Mouse (Mus musculus): ENCODE measurements around the gene Dhdh. TPM values are rescaled to one million over a fixed set of nuclear protein-coding genes. Genes with fewer than 3 reads are reported as not detected.
"Not testable (repeated sequence)": the region's sequence is repeated elsewhere in the genome, so short reads cannot be mapped to it uniquely, and the experiment has no call there.

The Dhdh gene
- polyA plus RNA-seq, 1 experiment from 2014 or later: 1.4 TPM

- DNase-seq (ENCODE audit: low spot score): no peak
- no peaks in the 10 kb centered on the region for H3K4me1 ChIP-seq (ENCODE audit: control insufficient read depth, insufficient read depth, low read length)
- H3K36me3 ChIP-seq (ENCODE audit: control insufficient read depth, insufficient read depth, low read length): no peaks in the 10 kb centered on the region
- no peaks in the 10 kb centered on the region for H3K27me3 ChIP-seq (replicated peaks; ENCODE audit: control insufficient read depth, insufficient read depth, low read length)
- no peak overlapping the region for H3K4me2 ChIP-seq (ENCODE audit: low read length)
- WGBS: 97% methylated on average over 1 of the region's 1 CpGs
- no peak overlapping the region for H3K27ac ChIP-seq (ENCODE audit: low read depth, low read length)
- H3K9me3 ChIP-seq (replicated peaks; ENCODE audit: control insufficient read depth, low read length): no peaks in the 10 kb centered on the region
- no peak for ATAC-seq
- H3K4me3 ChIP-seq (ENCODE audit: low read depth, low read length): no peak overlapping the region
- H3K9ac ChIP-seq (ENCODE audit: low read length): no peak overlapping the region
Observed at GRCm38 (mm10) chr7:45482166-45482565, 6.4 kb downstream of the Dhdh start.

GRCm38 (mm10) chr7:45481374-45481927 is 7.2 kb downstream of the Dhdh start, which contains the start of gene Tulp2:
Gene Tulp2 (plus strand): TSS chr7:45481877.
- ATAC-seq: peak; percentile 91
- 56% methylated on average over 15 of the region's 15 CpGs for whole genome bisulfite sequencing

GRCm38 (mm10) chr7:45480310-45480709 is 8.3 kb downstream of the Dhdh start:
- not testable (repeated sequence) for H3K27me3 ChIP-seq (replicated peaks; ENCODE audit: control insufficient read depth, insufficient read depth, low read length); DNase-seq (ENCODE audit: low spot score); H3K4me2 ChIP-seq (ENCODE audit: low read length); H3K4me3 ChIP-seq (ENCODE audit: low read depth, low read length); H3K9me3 ChIP-seq (replicated peaks; ENCODE audit: control insufficient read depth, low read length); H3K4me1 ChIP-seq (ENCODE audit: control insufficient read depth, insufficient read depth, low read length); H3K27ac ChIP-seq (ENCODE audit: low read depth, low read length); ATAC-seq; H3K9ac ChIP-seq (ENCODE audit: low read length); H3K36me3 ChIP-seq (ENCODE audit: control insufficient read depth, insufficient read depth, low read length)
- WGBS: 88% methylated on average over 3 of the region's 4 CpGs

More at GRCm38 (mm10) chr7:45481374-45481927, 7.2 kb downstream of the Dhdh start, which contains the start of gene Tulp2:
- H3K9me3 ChIP-seq (replicated peaks; ENCODE audit: control insufficient read depth, low read length): no peaks in the 10 kb centered on the region
- H3K4me2 ChIP-seq (ENCODE audit: low read length): no peak within 1 kb of the TSS
- H3K4me3 ChIP-seq (ENCODE audit: low read depth, low read length): no peak within 1 kb of the TSS
- H3K36me3 ChIP-seq (ENCODE audit: control insufficient read depth, insufficient read depth, low read length): no peaks in the 10 kb centered on the region
- no peak within 1 kb of the TSS for H3K27ac ChIP-seq (ENCODE audit: low read depth, low read length)
- H3K27me3 ChIP-seq (replicated peaks; ENCODE audit: control insufficient read depth, insufficient read depth, low read length): no peaks in the 10 kb centered on the region
- peak; percentile 87 for DNase-seq (ENCODE audit: low spot score)
- H3K4me1 ChIP-seq (ENCODE audit: control insufficient read depth, insufficient read depth, low read length): no peaks in the 10 kb centered on the region
- no peak within 1 kb of the TSS for H3K9ac ChIP-seq (ENCODE audit: low read length)

GRCm38 (mm10) chr7:45478774-45479173 is 9.8 kb downstream of the Dhdh start:
- no peak overlapping the region for H3K4me2 ChIP-seq (ENCODE audit: low read length)
- no peaks in the 10 kb centered on the region for H3K9me3 ChIP-seq (replicated peaks; ENCODE audit: control insufficient read depth, low read length)
- H3K27ac ChIP-seq (ENCODE audit: low read depth, low read length): no peak overlapping the region
- H3K9ac ChIP-seq (ENCODE audit: low read length): no peak overlapping the region
- no peaks in the 10 kb centered on the region for H3K36me3 ChIP-seq (ENCODE audit: control insufficient read depth, insufficient read depth, low read length)
- 96% methylated on average over 7 of the region's 7 CpGs for WGBS
- no peaks in the 10 kb centered on the region for H3K4me1 ChIP-seq (ENCODE audit: control insufficient read depth, insufficient read depth, low read length)
- ATAC-seq (no peak), DNase-seq (ENCODE audit: low spot score) (no peak)
- no peaks in the 10 kb centered on the region for H3K27me3 ChIP-seq (replicated peaks; ENCODE audit: control insufficient read depth, insufficient read depth, low read length)
- no peak overlapping the region for H3K4me3 ChIP-seq (ENCODE audit: low read depth, low read length)

GRCm38 (mm10) chr7:45477003-45477402 is 11.6 kb downstream of the Dhdh start:
- no peak overlapping the region for H3K9ac ChIP-seq (ENCODE audit: low read length)
- no peaks in the 10 kb centered on the region for H3K27me3 ChIP-seq (replicated peaks; ENCODE audit: control insufficient read depth, insufficient read depth, low read length)
- no peak overlapping the region for H3K4me2 ChIP-seq (ENCODE audit: low read length)
- no peak overlapping the region for H3K4me3 ChIP-seq (ENCODE audit: low read depth, low read length)
- no peaks in the 10 kb centered on the region for H3K4me1 ChIP-seq (ENCODE audit: control insufficient read depth, insufficient read depth, low read length)
- H3K36me3 ChIP-seq (ENCODE audit: control insufficient read depth, insufficient read depth, low read length): no peaks in the 10 kb centered on the region
- no peak overlapping the region for H3K27ac ChIP-seq (ENCODE audit: low read depth, low read length)
- ATAC-seq (0 out of 2 replicates have a peak, but pooled peaks have one; percentile 52), DNase-seq (ENCODE audit: low spot score) (peak; percentile 84)
- WGBS: 5% methylated on average over 3 of the region's 3 CpGs
- no peaks in the 10 kb centered on the region for H3K9me3 ChIP-seq (replicated peaks; ENCODE audit: control insufficient read depth, low read length)

- H3K4me1 ChIP-seq (ENCODE audit: control insufficient read depth, insufficient read depth, low read length): no peaks in the 10 kb centered on the region
- DNase-seq (ENCODE audit: low spot score) (no peak), ATAC-seq (no peak)
- H3K36me3 ChIP-seq (ENCODE audit: control insufficient read depth, insufficient read depth, low read length): no peaks in the 10 kb centered on the region
- WGBS: 54% methylated on average over 1 of the region's 1 CpGs
- no peak overlapping the region for H3K4me2 ChIP-seq (ENCODE audit: low read length)
- H3K27ac ChIP-seq (ENCODE audit: low read depth, low read length): no peak overlapping the region
- H3K27me3 ChIP-seq (replicated peaks; ENCODE audit: control insufficient read depth, insufficient read depth, low read length): no peaks in the 10 kb centered on the region
- H3K9me3 ChIP-seq (replicated peaks; ENCODE audit: control insufficient read depth, low read length): no peaks in the 10 kb centered on the region
- H3K9ac ChIP-seq (ENCODE audit: low read length): no peak overlapping the region
- H3K4me3 ChIP-seq (ENCODE audit: low read depth, low read length): no peak overlapping the region
Observed at GRCm38 (mm10) chr7:45476453-45476852, 12.2 kb downstream of the Dhdh start.

GRCm38 (mm10) chr7:45475291-45475969 is 13.2 kb downstream of the Dhdh start:
- Histone ChIP-seq H3K4me2 (ENCODE audit: low read length) (no peak overlapping the region), H3K4me3 (ENCODE audit: low read depth, low read length) (no peak overlapping the region), H3K36me3 (ENCODE audit: control insufficient read depth, insufficient read depth, low read length) (no peaks in the 10 kb centered on the region), H3K27me3 (replicated peaks; ENCODE audit: control insufficient read depth, insufficient read depth, low read length) (no peaks in the 10 kb centered on the region), H3K4me1 (ENCODE audit: control insufficient read depth, insufficient read depth, low read length) (no peaks in the 10 kb centered on the region), H3K27ac (ENCODE audit: low read depth, low read length) (no peak overlapping the region), H3K9ac (ENCODE audit: low read length) (peak overlapping the region; percentile 25; the same call in 1 of the 2 replicates), H3K9me3 (replicated peaks; ENCODE audit: control insufficient read depth, low read length) (no peaks in the 10 kb centered on the region)
- 71% methylated on average over 16 of the region's 16 CpGs for WGBS
- no peak for ATAC-seq
- peak; percentile 49 for DNase-seq (ENCODE audit: low spot score)

GRCm38 (mm10) chr7:45470869-45471268 is 17.7 kb downstream of the Dhdh start:
- Histone ChIP-seq H3K27me3 (replicated peaks; ENCODE audit: control insufficient read depth, insufficient read depth, low read length) (no peaks in the 10 kb centered on the region), H3K9me3 (replicated peaks; ENCODE audit: control insufficient read depth, low read length) (no peaks in the 10 kb centered on the region), H3K9ac (ENCODE audit: low read length) (no peak overlapping the region), H3K36me3 (ENCODE audit: control insufficient read depth, insufficient read depth, low read length) (no peaks in the 10 kb centered on the region), H3K4me2 (ENCODE audit: low read length) (no peak overlapping the region), H3K4me3 (ENCODE audit: low read depth, low read length) (no peak overlapping the region), H3K4me1 (ENCODE audit: control insufficient read depth, insufficient read depth, low read length) (peaks cover 3% of the 10 kb centered on the region; the same call in 1 of the 2 replicates), H3K27ac (ENCODE audit: low read depth, low read length) (no peak overlapping the region)
- WGBS: 5% methylated on average over 3 of the region's 3 CpGs
- DNase-seq (ENCODE audit: low spot score) (peak; percentile 88), ATAC-seq (no peak)

- Histone ChIP-seq H3K9me3 (replicated peaks; ENCODE audit: control insufficient read depth, low read length) (no peaks in the 10 kb centered on the region), H3K27ac (ENCODE audit: low read depth, low read length) (no peak overlapping the region), H3K4me2 (ENCODE audit: low read length) (peak overlapping the region; percentile 92), H3K4me3 (ENCODE audit: low read depth, low read length) (peak overlapping the region; percentile 86), H3K27me3 (replicated peaks; ENCODE audit: control insufficient read depth, insufficient read depth, low read length) (no peaks in the 10 kb centered on the region), H3K9ac (ENCODE audit: low read length) (peak overlapping the region; percentile 88; the same call in 1 of the 2 replicates), H3K4me1 (ENCODE audit: control insufficient read depth, insufficient read depth, low read length) (peaks cover 9% of the 10 kb centered on the region; the same call in 1 of the 2 replicates), H3K36me3 (ENCODE audit: control insufficient read depth, insufficient read depth, low read length) (peaks cover 33% of the 10 kb centered on the region)
- no peak for ATAC-seq
- no peak for DNase-seq (ENCODE audit: low spot score)
- 33% methylated on average over 7 of the region's 7 CpGs for WGBS
Observed at GRCm38 (mm10) chr7:45467090-45467670, 21.4 kb downstream of the Dhdh start.
